Mouse (Mus musculus) left cerebral cortex, postnatal 4 days (tissue): Measurements from ENCODE around the gene Usp24. TPM values are rescaled to one million over a fixed set of nuclear protein-coding genes. Genes with fewer than 3 reads are reported as not detected.

Experiments used
- DNase-seq: peaks from one replicate; pipeline ENCODE4 v3.0.0-alpha.2; 2022
- intact Hi-C: fragments of 180-260 bp; cut with DNase I; formaldehyde crosslinking; loops from one replicate; pipeline ENCODE4 v1.15.1; 2025
- total RNA-seq, 2 experiments: library from RNA; stranded (reverse); gene quantifications; 2 replicates each; pipeline ENCODE4 v1.2.3; 2021

The Usp24 gene
- 10 to 100 TPM; 59.1 to 60.3 TPM for total RNA-seq

DNA sequence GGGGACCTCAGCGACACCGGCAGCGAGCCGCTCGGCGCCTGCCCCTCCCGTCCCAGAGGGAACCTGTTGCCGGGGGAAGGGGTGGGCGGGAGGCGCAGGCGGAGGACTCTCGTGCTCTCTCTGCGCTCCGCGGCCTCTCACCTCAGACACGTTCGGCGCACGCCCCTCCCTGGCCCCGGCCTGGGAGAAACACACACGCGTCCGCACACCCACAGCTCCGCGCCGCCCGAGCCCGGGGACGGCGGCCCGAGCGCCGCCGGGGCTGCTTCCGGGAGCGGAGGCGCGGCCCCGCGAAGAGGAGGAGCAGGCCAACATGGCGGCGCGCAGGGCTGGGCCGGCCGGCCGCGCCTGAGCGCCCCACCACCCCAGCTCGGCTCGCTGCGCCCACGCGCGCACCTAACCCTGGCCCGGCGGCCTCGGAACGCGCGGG lies at the start of gene Usp24:
Usp24 (plus strand) TSS at position 293 of the 430 bp plus-strand sequence.
- intact Hi-C loops, result no loop called here

GRCm38 (mm10) chr4:106276937-106277336 lies 39.1 kb upstream of the Usp24 start:
- no peak for DNase-seq
- intact Hi-C loops, result no loop called here

More for the DNA sequence above, at the start of gene Usp24:
- DNase-seq, result peak; percentile 67

DNA sequence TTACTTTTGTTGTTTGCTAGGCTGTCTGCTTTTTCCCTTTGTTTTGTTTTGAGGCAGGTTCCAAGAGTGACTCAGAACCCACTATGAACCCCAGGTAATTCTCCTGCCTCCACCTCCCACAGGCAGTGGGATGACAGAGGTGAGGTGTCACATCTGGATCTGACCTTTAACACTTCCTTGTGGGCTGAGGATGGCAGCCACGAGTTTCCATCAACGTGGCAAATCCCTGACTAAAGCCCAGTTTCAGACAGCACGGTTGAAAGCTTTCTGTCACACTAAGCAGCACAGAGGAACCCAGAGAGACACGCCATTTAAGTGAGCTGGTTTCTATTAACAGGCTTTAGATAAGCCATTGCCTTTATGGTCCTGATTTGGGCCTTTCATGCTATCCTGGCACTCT lies 36.8 kb upstream of the Usp24 start:
- intact Hi-C loops, result no loop called here
- DNase-seq, result no peak

GRCm38 (mm10) chr4:106281128-106281491 lies 34.9 kb upstream of the Usp24 start:
- DNase-seq, result no peak
- intact Hi-C loops, result no loop called here

DNA sequence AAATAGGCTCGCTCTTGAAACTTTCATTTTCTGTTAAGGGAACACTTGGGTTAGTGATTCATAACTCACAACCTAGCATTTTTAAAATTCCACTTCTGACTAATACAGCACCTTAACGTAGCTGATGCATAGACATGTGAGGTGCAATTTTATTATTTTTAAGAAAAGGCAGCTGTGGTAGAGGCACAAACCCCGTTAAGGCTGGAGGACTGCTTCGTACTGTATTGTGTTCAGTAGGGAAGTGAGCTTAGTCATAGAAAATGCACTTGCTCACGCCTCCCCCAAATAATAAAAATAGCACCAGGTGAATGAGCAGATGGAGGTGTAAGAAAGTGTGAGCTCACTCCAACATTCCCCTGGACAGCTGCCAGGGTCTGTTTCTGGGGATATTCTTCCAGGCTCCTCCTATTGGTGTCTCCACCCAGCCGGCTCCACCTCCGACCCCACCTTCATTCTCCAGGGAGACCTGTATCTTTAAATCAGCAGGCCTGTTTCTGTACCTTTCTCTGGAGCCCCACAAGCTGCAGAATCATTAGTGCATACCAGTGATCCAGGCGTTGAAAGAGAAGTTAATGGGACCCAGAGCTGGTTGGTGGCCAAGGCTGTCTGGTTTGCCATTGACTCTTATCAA lies 34.4 kb upstream of the Usp24 start:
- intact Hi-C loops, result no loop called here
- DNase-seq, result peak; percentile 40

DNA sequence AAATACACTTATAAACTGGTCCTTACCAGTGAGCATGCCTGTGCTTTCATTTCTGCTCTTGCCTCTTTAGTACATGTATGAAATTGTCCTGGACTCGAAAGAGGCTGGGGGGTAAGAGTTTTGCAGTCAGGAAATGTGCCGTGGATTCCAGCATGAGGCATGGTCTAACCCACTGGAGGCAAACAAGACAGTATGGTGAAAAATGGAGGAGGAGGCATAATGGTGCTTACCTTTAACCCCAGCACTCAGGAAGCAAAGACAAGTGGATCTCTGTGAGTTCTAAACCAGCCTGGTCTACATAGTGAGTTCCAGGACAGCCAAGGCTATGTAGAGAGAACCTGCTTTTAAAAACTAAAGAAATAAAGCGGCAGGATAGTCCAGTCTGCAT lies 33.9 kb upstream of the Usp24 start:
- intact Hi-C loops, result no loop called here
- no peak for DNase-seq

- no peak for DNase-seq
- intact Hi-C loops, result no loop called here
These were observed 28.9 kb upstream of the Usp24 start for GRCm38 (mm10) chr4:106286958-106287743.

DNA sequence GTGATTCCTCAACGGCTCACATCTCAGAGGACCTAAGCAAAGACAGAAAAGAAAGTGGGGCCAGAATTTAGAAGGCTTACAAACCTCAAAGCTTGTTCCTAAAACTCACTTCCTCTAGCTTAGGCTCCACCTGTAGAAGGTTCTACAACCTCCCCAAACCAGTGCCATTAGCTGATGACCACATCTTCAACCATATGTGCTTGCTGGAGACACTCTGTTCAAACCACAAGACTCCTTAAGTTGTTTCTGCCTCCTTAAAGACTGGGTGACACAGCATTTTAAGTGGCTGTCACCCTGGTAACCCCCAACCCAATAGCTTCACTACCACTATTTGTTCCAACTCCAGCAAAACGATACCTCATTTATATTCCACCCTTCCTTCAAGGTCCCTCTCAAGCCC lies 25.8 kb upstream of the Usp24 start:
- intact Hi-C loops, result no loop called here
- no peak for DNase-seq

DNA sequence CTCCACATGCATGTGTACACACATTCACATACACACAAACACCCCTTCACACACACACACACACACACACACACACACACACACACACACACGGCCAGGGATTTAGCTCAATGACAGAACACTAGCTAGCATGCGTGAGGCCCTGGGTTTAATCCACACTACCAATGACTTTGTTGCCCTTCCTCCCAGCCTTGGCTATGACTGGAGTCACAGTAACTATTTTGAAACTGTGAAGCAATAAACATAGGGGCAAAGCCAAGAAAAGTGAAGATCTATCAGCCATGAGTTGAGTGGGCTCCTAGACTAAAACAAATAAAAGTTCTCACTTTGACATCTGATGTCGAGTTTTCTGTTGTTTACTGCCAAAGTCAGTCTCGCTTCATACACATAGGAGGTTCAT lies 23.2 kb upstream of the Usp24 start:
- intact Hi-C loops, result no loop called here
- DNase-seq, result no peak

DNA sequence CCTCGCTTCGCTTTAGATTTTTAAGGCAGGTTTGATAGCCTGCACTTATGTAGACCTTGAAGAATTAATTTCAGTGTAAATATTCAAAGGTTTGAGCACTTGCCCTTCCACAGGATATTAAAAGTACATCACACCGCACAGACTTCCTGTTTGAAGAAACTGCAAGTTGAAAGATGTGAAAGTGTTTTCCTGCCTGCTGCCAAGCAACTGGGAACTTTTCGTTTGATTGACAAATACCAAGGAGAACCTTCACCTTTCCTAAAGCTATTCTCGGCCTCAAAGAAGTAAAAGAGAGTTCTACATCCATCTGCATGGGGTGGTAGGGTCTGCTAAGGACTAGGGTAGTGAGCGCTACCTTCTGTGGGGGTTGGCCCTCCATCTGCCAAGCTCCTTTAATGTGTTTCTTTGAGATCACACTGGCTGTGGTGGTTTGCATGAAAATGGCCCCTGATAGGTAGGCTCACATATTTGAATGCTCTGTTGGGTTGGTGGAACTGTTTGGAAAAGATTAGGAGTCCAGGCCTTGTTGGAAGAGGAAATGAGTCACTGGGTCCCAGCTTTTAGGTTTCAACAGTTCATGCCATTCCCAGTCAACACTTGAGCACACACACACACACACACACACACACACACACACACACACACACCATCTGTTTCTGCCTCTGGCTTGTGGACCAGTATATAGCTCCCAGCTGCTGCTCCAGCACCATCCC lies 22.5 kb upstream of the Usp24 start:
- no peak for DNase-seq
- intact Hi-C loops, result no loop called here

- DNase-seq, result no peak
- intact Hi-C loops, result no loop called here
These were observed 20.3 kb upstream of the Usp24 start for GRCm38 (mm10) chr4:106295696-106296095.

DNA sequence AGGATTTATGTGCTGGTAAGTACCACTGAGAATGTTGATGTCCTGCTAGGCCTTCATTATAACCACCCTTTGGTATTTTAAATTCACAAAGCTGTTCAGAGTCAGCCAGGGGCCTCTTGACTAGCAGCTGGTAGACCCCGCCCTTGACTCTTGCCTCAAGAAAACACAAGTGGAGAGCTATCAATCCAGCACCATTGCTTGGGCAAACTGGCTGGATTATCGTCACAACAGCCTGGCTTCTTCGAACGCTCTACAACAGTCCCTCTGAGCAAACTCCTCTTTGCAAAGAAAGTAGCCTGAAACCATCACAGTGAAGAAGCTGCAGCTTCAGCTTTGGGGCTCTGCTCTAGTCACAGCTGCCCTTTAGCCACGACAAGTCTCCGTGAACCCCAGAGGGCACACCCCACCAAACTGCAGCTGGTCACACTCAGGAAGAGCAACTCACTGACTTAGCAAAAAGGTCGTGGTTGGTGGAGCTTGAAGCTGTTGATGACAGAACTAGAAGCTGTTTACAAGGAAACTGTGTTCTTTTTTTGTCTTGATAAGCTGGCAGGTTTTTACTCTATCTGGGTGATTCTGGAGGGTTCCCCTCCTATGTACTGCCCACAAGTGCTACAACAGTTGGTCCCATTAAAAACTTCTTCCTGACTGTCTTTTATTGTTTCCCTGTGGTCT lies 19.5 kb upstream of the Usp24 start:
- DNase-seq, result no peak
- intact Hi-C loops, result no loop called here

- intact Hi-C loops, result no loop called here
- DNase-seq, result no peak
These were observed 14.7 kb upstream of the Usp24 start for GRCm38 (mm10) chr4:106301346-106301745.

DNA sequence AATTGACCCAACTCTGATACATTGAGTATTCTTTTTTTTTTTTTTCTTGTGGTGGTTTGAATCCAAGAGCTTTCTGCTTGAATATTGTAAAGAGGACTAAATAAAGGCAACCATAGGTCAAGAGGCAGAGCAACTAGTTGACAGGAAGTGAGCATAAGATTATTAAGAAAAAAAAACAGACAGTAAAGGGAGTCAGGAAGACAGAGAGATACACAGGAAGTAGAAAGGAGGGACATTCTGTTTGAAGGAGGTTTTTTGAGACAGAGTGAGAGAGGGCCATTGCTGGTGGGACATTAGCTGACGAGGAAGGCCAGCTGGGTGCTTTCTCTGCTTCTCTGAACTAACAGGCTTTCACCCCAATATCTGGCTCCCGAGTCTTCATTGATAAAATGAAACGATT lies 7.9 kb upstream of the Usp24 start:
- DNase-seq, result no peak
- intact Hi-C loops, result no loop called here

DNA sequence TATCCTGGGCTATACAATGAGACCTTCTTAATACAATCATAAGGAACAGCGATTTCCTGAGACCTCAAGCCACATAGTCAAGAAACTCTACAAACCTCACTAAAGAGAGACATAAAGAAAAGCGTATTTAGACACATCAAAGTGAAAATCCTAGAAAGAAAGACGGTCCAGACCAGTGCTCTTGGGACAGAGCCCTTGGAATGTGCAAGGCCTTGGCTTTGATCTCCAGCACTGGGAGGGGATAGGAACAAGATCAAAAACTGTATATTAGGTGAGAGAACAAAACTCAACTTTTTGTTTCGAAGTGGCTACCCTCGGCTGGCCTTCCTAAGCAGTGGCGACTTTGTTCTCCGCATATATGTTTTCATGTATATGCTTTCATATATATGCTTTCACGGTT lies 3.4 kb upstream of the Usp24 start:
- DNase-seq, result no peak
- intact Hi-C loops, result no loop called here

- intact Hi-C loops, result no loop called here
- no peak for DNase-seq
These were observed 2.9 kb upstream of the Usp24 start for GRCm38 (mm10) chr4:106313070-106313469.

GRCm38 (mm10) chr4:106313874-106314273 lies 2.1 kb upstream of the Usp24 start:
- no peak for DNase-seq
- intact Hi-C loops, result no loop called here

GRCm38 (mm10) chr4:106314291-106314690 lies 1.7 kb upstream of the Usp24 start:
- intact Hi-C loops, result no loop called here
- DNase-seq, result no peak

DNA sequence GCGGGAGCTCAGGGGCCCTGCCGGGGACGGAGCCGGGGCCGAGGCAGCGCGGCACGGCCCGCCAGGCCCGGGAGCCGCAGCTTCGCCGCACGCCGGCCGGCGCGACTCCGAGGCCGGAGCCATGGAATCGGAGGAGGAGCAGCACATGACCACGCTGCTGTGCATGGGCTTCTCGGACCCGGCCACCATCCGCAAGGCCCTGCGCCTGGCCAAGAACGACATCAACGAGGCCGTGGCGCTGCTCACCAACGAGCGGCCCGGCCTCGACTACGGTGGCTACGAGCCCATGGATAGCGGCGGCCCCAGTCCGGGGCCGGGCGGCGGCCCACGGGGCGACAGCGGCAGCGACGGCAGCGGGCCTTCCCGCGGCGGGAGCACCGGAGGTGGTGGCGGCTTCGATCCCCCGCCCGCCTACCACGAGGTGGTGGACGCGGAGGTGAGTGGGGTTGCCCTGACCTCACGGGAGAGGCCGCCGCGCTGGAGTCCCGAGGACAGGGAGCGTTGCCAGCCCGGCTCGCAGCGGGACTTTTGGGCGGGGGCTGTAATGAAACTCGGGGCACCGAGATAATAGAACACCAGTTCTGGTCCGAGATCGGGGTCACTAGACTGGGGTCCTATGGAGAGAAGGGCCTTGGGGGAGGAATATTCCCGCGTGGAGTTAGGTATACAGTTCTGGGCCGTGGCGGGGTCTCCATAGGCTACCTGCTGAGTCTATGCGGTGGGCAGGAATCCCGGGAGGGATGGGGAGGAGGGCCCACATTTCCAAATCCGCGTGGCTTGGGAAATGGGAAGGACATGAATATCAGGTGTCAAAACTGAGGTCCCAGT lies 552 bp downstream of the Usp24 start:
- DNase-seq, result peak; percentile 52
- intact Hi-C loops, result no loop called here
